Mouse (Mus musculus): ENCODE measurements around the gene Fam25c. TPM values are rescaled to one million over a fixed set of nuclear protein-coding genes. Genes with fewer than 3 reads are reported as not detected.

The Fam25c gene
- polyA plus RNA-seq, 1 experiment = not detected

GRCm38 (mm10) chr14:34352523-34352922 lies 2.7 kb downstream of the Fam25c start:
- Histone ChIP-seq H3K27me3 (ENCODE audit: control insufficient read depth, insufficient read depth, low read length) (no peaks in the 10 kb centered on the region), H3K4me3 (replicated peaks; ENCODE audit: insufficient read depth, low read depth, low read length) (no peak overlapping the region), H3K27ac (ENCODE audit: insufficient read depth, low read length) (no peak overlapping the region), H3K4me1 (ENCODE audit: control insufficient read depth, insufficient read depth, low read length) (no peaks in the 10 kb centered on the region)
- no peak for TF ChIP-seq POLR2A (IDR thresholded peaks at IDR 0.05; ENCODE audit: borderline replicate concordance, insufficient read depth, low read length)
- no peak for TF ChIP-seq CTCF (IDR thresholded peaks at IDR 0.05; ENCODE audit: borderline replicate concordance, insufficient read depth, low read depth, low read length)
- 61% methylated on average over 6 of the region's 6 CpGs for WGBS
- DNase-seq = no peak

DNA sequence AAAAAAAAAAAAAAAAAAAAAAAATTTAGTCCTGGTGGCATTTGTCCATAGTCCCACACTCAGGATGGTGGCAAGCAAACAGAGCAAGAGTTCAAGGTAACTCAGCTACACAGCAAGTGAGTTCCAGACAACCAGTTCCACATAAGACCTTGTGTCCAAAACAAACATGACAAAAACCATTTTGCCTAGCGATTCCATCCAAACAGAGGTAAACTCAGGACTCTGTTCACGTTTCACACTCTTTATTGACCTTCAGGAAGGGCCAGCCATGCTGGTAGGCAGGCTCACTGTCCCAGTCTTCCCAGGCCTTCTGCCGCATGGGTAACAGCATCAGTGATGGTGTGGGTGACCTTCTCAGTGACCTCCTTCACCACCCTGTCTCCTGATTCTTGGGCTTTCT lies 3.6 kb downstream of the Fam25c start:
- WGBS = 75% methylated on average over 3 of the region's 3 CpGs
- TF ChIP-seq CTCF (IDR thresholded peaks at IDR 0.05; ENCODE audit: borderline replicate concordance, insufficient read depth, low read depth, low read length) = no peak
- Histone ChIP-seq H3K27me3 (ENCODE audit: control insufficient read depth, insufficient read depth, low read length) (no peaks in the 10 kb centered on the region), H3K27ac (ENCODE audit: insufficient read depth, low read length) (no peak overlapping the region), H3K4me1 (ENCODE audit: control insufficient read depth, insufficient read depth, low read length) (no peaks in the 10 kb centered on the region), H3K4me3 (replicated peaks; ENCODE audit: insufficient read depth, low read depth, low read length) (no peak overlapping the region)
- no peak for DNase-seq

- H3K4me3 ChIP-seq (replicated peaks; ENCODE audit: insufficient read depth, low read depth, low read length) = no peak overlapping the region
- TF ChIP-seq CTCF (IDR thresholded peaks at IDR 0.05; ENCODE audit: borderline replicate concordance, insufficient read depth, low read depth, low read length) = no peak
- TF ChIP-seq POLR2A (IDR thresholded peaks at IDR 0.05; ENCODE audit: borderline replicate concordance, insufficient read depth, low read length) = no peak
- WGBS = 85% methylated on average over 8 of the region's 8 CpGs
- no peak for DNase-seq
- H3K4me1 ChIP-seq (ENCODE audit: control insufficient read depth, insufficient read depth, low read length) = no peaks in the 10 kb centered on the region
- H3K27me3 ChIP-seq (ENCODE audit: control insufficient read depth, insufficient read depth, low read length) = no peaks in the 10 kb centered on the region
- no peak overlapping the region for H3K27ac ChIP-seq (ENCODE audit: insufficient read depth, low read length)
Measured at GRCm38 (mm10) chr14:34349007-34349406, 6.2 kb downstream of the Fam25c start.

- TF ChIP-seq POLR2A (IDR thresholded peaks at IDR 0.05; ENCODE audit: borderline replicate concordance, insufficient read depth, low read length) (no peak), CTCF (IDR thresholded peaks at IDR 0.05; ENCODE audit: borderline replicate concordance, insufficient read depth, low read depth, low read length) (no peak)
- Histone ChIP-seq H3K27ac (ENCODE audit: insufficient read depth, low read length) (no peak overlapping the region), H3K4me1 (ENCODE audit: control insufficient read depth, insufficient read depth, low read length) (no peaks in the 10 kb centered on the region), H3K27me3 (ENCODE audit: control insufficient read depth, insufficient read depth, low read length) (no peaks in the 10 kb centered on the region), H3K4me3 (replicated peaks; ENCODE audit: insufficient read depth, low read depth, low read length) (no peak overlapping the region)
- 71% methylated on average over 7 of the region's 7 CpGs for WGBS
- DNase-seq = no peak
Measured at GRCm38 (mm10) chr14:34348301-34348700, 6.9 kb downstream of the Fam25c start.

DNA sequence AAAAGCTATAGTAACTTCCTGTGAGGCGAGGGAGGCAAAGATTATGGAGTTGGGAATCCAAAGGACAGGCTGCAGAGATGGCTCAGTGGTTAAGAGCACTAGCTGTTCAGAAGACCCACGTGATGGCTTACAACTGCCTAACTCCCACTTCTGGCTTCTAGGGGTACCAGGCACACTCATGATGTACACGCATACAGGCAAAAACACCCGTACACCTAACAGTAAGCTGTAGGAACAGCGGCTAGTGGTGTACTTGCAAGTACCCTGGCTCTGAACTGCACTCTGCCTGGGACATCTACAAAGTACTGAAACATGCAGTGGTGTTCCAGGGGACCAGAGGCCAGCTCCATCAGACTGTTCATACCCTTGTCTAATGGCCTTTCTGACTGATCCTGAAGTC lies 8.1 kb downstream of the Fam25c start:
- no peak overlapping the region for H3K27ac ChIP-seq (ENCODE audit: insufficient read depth, low read length)
- TF ChIP-seq POLR2A (IDR thresholded peaks at IDR 0.05; ENCODE audit: borderline replicate concordance, insufficient read depth, low read length) = no peak
- TF ChIP-seq CTCF (IDR thresholded peaks at IDR 0.05; ENCODE audit: borderline replicate concordance, insufficient read depth, low read depth, low read length) = no peak
- H3K4me3 ChIP-seq (replicated peaks; ENCODE audit: insufficient read depth, low read depth, low read length) = no peak overlapping the region
- 93% methylated on average over 5 of the region's 5 CpGs for WGBS
- H3K4me1 ChIP-seq (ENCODE audit: control insufficient read depth, insufficient read depth, low read length) = no peaks in the 10 kb centered on the region
- DNase-seq = no peak
- H3K27me3 ChIP-seq (ENCODE audit: control insufficient read depth, insufficient read depth, low read length) = no peaks in the 10 kb centered on the region

GRCm38 (mm10) chr14:34345771-34346566 lies 9.3 kb downstream of the Fam25c start:
- no peak overlapping the region for H3K4me3 ChIP-seq (replicated peaks; ENCODE audit: insufficient read depth, low read depth, low read length)
- H3K4me1 ChIP-seq (ENCODE audit: control insufficient read depth, insufficient read depth, low read length) = no peaks in the 10 kb centered on the region
- H3K27me3 ChIP-seq (ENCODE audit: control insufficient read depth, insufficient read depth, low read length) = no peaks in the 10 kb centered on the region
- TF ChIP-seq CTCF (IDR thresholded peaks at IDR 0.05; ENCODE audit: borderline replicate concordance, insufficient read depth, low read depth, low read length) (no peak), POLR2A (IDR thresholded peaks at IDR 0.05; ENCODE audit: borderline replicate concordance, insufficient read depth, low read length) (no peak)
- H3K27ac ChIP-seq (ENCODE audit: insufficient read depth, low read length) = no peak overlapping the region
- 68% methylated on average over 12 of the region's 12 CpGs for WGBS
- no peak for DNase-seq

GRCm38 (mm10) chr14:34344361-34344760 lies 10.9 kb downstream of the Fam25c start:
- H3K27ac ChIP-seq (ENCODE audit: insufficient read depth, low read length) = no peak overlapping the region
- 58% methylated on average over 5 of the region's 5 CpGs for WGBS
- TF ChIP-seq POLR2A (IDR thresholded peaks at IDR 0.05; ENCODE audit: borderline replicate concordance, insufficient read depth, low read length) = no peak
- TF ChIP-seq CTCF (IDR thresholded peaks at IDR 0.05; ENCODE audit: borderline replicate concordance, insufficient read depth, low read depth, low read length) = no peak
- H3K27me3 ChIP-seq (ENCODE audit: control insufficient read depth, insufficient read depth, low read length) = no peaks in the 10 kb centered on the region
- H3K4me3 ChIP-seq (replicated peaks; ENCODE audit: insufficient read depth, low read depth, low read length) = no peak overlapping the region
- DNase-seq = peak in 1 of 2 experiments; percentile 21
- no peaks in the 10 kb centered on the region for H3K4me1 ChIP-seq (ENCODE audit: control insufficient read depth, insufficient read depth, low read length)

GRCm38 (mm10) chr14:34343078-34343477 lies 12.2 kb downstream of the Fam25c start:
- no peak overlapping the region for H3K4me3 ChIP-seq (replicated peaks; ENCODE audit: insufficient read depth, low read depth, low read length)
- no peaks in the 10 kb centered on the region for H3K4me1 ChIP-seq (ENCODE audit: control insufficient read depth, insufficient read depth, low read length)
- DNase-seq = no peak
- WGBS = 96% methylated on average over 4 of the region's 4 CpGs
- no peak for TF ChIP-seq CTCF (IDR thresholded peaks at IDR 0.05; ENCODE audit: borderline replicate concordance, insufficient read depth, low read depth, low read length)
- no peak overlapping the region for H3K27ac ChIP-seq (ENCODE audit: insufficient read depth, low read length)
- H3K27me3 ChIP-seq (ENCODE audit: control insufficient read depth, insufficient read depth, low read length) = no peaks in the 10 kb centered on the region

All from cerebellum, adult 2 months (tissue).